Mouse (Mus musculus): ENCODE measurements around the gene Actn2.

DNA sequence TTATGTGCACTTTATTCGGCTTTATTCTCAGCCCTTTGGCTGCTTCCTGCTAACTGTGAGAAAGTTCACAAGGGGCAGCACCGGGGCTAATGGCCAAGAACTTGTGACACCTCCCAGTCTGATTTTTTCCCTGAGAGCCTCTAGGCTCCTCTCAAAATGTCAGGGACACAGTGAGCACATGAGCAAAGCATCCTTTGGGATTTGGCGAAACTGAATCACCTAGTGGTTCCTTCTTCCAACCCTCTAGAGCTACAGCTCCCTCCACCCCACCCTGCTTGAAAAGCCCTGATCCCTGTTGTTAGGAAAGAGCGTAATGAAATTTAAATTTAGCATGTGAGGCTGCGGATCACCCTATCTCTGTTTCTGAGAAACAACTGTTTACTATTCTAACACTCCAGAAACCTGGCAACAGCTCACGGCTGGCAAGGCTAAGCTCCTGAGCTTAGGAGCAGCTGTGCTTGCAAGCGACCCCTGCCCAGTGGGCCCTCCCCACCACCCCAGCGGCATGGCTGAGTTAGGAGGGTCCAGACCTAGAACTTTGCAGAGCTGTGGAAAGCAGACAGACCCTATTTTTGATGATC lies 28.6 kb upstream of the Actn2 start:
- no peak for TF ChIP-seq CTCF (IDR thresholded peaks at IDR 0.05; ENCODE audit: low read depth)
- TF ChIP-seq EP300 (IDR thresholded peaks at IDR 0.05; ENCODE audit: low read depth), result no peak
